Mouse (Mus musculus) cerebellum, postnatal 4 days (tissue): ENCODE measurements at regions not wholly inside any gene's neighbourhood (a gene's known extent, or its start where the extent isn't known, plus 50 kb on each side); places are given as distances from the start of the nearest gene placed in this dataset.

ENCODE experiments used
- DNase-seq, 2 experiments: peaks; one replicate each; pipeline ENCODE4 v3.0.0; 2022; ENCODE audit warnings: low spot score in 2 of 2, mixed read lengths in 1 of 2

DNA sequence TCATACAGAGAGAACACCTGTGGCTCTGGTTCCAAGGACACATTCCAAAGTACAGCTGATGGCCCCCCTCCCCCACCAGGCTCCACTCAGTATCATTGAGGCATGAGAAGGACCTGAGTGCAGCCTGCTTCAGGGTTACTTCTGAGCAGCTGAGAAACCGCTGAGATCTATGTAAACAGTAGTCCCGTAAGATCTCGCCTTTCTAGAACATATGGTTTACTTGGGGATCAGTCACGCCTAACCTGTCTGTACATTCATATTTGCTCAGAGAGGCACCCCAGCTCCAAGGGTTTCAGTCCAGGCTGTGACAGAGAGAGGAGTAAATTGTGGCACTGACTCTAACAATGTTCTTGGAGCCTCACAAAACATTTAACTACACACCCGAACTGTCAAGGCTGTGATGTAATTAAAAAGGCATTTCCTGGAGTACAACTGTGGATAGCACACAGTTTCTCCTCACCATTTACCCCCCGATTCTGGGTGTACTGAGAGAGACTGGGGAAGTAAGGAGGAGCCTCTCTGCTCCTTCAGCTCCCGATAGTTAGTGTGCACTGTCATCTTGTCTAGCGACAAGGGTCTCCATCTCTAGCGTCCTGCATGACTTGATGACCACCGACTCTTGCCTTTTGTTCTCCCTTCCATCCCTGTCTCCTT is 155.7 kb downstream of the Dad1 start:
- DNase-seq = no peak

DNA sequence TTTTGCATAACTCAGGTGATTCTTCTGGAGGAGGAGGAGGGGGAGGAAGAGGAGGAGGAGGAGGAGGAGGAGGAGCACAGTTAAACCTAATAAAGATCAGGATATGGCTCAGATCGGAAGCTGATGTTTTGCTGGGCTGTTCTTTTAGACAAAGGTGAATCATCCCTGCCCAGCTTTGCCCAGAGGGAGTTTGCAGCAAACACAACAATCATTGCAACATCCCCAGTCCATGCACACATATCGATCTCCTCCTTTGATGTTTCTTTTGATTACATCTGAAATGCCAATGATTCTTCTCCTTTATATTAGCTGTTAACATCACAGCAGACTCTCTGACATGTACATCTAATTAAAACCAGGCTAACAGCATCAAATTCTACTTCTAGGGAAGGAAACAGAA is 156.9 kb downstream of the Dad1 start:
- no peak for DNase-seq

DNA sequence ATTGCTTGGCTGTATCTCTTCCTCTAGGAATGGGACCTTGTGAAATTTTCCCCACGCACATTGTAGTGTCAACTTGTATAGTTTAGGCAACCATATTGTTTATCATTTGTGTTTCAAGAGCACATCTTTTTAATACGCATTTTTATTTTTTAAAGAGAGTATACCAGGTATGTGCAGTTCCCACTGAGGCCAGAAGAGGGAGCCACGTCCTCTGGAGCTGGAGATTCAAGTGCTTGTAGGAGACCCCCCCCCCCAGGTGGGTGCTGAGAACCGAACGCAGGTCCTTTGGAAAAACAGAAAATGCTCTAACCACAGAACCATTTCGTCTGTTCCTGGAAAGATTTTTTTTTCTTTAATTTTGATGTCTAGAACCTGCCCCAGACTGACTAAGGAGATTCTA is 161.5 kb downstream of the Dad1 start:
- DNase-seq = no peak

DNA sequence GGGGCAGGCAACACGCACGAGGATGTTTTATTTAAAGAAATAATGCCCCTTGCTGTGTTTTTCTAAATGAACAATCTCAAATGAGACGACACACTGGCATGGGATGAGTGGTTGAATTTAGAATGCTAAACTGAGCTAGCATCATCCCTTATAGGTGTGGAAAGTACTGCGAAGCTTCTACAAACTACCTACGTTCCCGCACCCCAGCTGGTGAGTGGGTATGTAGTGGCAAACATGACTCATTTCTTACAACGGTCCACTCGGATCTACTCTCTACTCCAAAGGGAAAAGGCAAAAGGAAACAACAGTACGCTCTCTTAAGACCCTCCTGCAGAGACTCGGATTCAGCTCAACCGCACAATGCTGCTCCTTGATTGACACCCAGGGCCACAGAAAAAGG is 167.2 kb downstream of the Dad1 start:
- no peak for DNase-seq

DNA sequence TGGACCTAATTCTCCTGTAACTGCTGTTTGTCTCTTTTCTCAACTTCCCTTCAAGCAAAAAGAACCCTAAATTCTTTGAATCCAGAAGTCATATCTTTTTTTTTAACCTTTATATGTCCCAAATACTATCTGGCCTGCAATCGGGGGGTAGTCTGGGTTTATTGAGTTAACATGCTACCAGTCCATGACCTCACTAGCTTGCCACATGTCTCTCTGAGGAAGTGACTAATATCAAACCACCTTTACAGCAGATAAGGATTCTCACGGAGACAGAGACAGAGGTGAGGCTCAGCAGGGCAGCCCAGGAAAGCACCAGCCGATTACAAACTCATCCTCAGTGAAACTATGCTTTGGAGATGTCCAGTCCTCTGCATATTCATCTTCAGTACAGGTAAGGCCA is 179.2 kb downstream of the Dad1 start:
- no peak for DNase-seq

DNA sequence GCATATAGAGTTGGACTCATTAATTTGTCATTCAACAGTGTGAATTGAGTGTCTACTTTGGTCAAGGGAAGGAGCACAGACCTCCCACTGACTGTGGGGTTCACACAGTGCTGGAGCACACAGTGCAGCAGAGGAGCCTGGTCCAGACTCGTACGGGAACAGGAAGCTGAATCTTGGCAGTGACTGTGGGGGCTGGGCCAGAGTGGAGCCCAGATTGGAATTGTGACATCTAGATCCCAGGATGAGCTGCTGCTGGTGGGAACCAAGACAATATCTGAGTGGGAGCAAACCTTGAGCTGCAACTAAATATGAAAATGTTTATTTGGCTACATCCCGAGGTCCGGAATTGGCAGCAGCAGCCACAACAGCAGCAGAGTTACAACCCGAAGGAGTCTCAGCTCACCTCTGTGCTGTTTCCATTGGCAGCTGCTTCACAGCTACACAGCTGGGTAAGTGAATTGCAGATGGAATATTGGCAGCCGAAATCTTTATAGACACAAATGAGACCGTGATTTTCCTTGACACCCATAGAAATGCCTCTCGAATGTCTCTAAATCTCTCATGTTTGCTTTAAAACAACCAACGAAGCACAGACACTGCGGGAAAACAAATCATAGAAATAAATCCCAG is 181.5 kb downstream of the Dad1 start:
- no peak for DNase-seq

DNA sequence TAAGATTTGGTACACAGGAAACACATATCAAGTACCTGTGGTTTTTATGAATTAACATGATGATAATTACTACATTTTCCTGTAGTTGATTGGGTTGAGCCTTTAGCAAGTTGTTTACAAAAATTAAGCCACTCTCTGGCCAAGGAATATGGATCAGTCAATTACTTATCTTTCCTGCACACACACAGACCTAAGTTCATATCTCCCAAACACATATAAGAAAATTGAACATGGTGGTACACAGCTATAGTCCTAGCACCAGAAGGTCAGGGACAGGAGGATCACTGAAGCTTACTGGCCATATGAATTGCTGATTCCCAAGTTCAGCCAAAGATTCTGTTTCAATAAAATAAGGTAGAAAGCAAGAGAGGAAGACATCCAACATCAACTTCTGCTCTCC is 183.7 kb downstream of the Dad1 start:
- no peak for DNase-seq

DNA sequence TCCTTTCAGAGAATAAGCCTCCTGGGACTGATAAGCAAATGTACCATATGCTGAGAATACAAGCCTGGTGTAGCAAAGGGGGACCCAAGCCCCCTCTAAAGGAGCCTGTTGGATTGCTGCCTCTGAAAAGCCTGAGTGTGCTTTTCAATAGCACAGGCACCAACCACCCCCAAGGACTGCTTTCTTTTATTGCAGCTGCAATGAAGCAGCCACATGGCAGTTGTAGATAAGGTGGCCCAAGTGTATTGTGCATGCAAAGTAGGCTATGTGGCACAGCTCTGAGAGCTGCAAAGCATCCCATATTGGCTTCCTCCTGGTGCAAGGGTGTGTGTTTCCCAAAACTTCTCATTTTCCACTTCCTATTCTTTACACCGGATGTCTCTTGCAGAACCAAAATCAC is 185.2 kb downstream of the Dad1 start:
- no peak for DNase-seq

DNA sequence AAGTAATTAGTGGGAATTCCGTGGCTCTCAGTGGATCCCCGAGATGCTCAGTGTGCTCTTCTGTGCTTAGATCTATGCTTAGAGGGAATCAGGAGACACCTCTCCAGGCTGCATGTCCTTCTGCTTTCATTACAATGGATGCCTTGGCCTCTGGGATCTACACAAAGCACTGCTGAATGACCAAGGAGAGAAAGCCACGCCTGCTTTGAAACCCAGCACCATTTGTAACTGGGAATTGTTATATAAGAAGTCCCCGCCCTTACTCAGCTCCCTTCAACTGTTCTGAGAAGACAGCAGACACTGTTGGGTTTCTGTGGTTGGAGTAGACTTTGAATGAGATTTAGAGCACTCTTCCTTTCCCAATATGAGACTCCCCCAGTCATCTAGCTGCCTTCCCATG is 188.4 kb downstream of the Dad1 start:
- no peak for DNase-seq

DNA sequence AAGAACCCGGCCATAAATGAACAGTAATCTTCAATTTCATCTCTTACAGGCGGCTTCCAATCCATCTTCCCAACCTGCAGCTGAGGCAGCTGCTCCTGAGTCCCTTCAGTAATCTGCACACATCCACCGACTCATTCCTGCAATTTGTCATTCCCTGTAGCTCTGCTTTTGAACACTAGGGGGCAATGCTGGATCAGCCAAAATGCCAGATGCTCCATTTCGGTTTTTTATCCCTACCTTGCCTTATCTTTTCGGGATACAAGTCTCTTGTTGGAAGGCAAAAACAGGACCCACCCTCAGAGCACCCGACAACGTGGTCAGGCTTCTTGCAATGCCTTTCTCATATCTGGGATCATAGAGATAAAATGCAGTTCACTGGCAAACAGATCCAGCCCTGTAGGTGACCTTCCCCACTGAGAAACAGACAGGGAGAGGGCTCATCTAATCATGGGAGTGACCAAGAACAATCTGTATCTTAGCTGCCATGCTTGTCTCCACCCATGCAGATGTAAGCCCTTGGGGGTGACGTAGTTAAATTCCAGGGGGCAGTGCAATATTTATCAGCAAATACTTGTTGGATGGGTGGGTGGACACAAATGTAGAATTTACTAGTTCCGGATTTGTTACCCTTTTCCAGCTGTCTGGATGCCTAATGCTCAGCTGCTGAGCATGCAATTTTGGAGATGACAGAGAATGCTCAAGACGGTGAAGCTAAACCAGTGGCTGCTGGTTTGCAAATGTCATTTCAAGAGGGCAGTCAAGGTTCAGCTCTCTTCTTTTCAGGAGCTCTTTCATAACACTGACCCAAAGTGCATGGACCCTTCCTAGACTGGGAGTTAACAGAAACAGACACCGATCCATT is 189.1 kb downstream of the Dad1 start:
- DNase-seq = peak; percentile 58 to 87

DNA sequence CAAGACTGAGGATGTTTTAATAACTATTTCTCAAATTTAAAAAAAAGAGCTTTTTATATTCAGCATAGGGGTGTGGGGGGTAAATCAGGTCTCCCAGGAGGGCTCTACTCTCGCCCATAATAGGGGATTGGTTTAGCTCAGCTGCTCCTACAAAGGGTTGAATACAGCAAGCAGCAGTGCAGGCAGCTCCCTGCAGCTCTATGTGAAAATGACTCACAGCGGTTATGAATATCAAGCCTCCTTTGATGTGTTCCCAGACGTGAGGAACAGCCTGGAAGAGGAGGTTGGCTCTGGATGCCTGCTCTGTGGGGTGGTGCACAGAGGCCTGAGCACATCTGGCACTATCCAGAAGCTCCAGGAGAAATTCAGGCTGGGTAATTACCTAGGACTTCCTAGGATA is 192.3 kb downstream of the Dad1 start:
- DNase-seq = no peak

DNA sequence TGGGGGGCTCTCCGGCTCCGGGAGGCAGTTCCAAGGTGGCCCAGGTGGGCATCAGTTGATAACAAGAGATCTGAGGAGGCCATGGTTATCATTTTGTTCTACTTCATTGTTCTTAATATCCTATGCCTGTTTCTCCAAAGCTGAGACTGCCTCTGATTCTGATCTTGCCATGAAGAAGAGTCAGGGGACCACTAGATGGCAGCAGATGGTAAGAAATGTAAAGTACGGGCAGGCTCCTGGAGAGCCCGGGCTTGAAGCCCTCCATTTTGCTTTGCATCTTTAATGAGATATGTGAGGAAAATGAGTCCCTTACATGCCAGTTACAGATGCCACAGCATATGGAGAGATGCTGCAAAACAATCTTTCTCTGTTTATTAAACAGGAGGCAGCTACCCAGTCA is 194.1 kb downstream of the Dad1 start:
- peak; percentile 62 to 83 for DNase-seq

DNA sequence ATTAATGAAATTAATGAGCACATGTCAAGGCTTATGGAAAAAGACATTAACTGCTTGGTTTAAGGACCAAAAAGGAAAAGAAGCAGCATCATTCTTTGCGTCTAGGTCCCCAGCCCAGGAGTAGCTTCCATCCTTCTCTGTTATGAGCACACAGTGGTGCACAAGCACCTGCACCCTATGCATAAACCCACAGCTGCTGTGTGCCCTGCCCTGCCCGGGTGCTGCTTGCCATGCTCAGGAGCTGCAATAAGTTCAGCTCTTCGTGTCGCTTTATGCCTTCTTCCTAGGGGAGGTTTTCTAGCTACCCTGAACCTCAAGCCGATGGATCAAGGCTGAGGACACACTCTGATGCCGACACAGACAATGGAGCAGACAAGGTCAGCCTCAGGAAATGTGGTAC is 194.8 kb downstream of the Dad1 start:
- DNase-seq = no peak

DNA sequence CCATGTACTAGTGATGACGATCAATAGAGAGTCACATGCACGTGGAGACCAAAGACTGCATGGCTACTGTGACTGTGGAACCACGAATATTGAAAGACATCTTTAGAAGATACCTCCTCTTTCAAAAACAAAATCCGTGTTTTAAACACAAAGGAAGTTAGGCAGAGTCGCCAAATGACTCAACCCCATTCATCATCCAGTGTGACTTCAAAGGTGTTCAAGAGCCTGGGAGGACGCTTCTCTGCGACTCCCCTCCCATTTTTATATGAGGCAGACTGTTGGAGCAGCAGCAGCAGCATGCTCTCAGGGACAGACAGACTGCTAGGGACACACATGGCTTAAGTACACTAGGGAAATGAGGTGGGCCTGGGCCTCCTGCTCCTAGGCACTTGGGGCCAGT is 197.2 kb downstream of the Dad1 start:
- no peak for DNase-seq

DNA sequence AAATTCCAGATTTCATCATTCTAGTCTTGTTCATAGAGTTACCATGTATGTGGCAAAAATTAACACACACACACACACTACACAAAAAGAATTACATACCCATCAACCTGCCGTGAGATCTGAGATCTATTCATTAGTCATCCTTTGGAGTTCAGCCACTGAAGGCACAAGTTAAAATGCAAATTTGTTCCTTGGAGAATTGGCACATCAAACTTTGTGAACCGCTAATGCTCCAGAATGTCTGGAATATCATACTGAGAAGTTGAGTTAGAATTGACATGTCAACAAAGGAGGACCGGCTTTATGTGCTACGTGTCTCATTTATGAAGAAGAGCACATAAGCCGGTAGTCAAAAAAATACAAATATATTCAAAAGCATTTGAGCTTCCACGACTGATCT is 198.5 kb downstream of the Dad1 start:
- no peak for DNase-seq

DNA sequence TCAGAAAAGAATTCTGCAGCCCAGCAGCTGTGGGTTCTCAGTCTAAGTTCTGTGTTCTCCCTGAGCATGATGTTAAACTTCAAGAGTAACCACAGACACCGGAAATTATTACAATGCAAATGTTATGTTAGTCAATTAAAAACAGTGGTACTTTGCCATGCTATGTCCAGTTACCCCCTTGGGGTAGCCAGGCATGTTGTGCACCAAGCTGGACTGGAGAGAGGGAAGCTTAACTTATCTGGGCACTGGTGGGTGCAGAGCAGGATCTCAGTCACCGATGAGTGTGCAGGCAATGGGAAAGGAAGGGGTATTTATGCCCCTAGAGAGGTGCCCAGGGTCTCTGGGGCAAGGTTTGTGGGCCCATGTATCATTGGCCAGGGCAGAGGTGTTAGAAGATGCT is 211.6 kb downstream of the Dad1 start:
- no peak for DNase-seq

DNA sequence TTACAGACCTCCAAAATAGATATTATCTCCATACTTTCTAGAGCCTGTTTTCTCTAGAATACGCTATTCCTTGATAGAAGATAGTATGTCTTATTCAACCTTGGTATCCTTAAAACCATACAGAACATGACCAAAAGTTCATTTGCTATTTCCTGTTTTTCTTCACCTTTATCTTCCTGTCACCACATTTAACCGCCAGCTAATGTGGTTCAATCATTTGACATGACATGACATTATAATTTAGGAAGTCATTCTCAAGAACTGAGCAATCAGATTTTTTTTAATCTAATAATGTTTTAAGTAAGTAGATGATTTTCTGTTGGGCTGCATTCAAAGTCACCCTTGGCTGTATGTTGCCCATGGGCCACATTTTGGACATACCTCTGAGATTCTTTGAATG is 213.3 kb downstream of the Dad1 start:
- DNase-seq = no peak

DNA sequence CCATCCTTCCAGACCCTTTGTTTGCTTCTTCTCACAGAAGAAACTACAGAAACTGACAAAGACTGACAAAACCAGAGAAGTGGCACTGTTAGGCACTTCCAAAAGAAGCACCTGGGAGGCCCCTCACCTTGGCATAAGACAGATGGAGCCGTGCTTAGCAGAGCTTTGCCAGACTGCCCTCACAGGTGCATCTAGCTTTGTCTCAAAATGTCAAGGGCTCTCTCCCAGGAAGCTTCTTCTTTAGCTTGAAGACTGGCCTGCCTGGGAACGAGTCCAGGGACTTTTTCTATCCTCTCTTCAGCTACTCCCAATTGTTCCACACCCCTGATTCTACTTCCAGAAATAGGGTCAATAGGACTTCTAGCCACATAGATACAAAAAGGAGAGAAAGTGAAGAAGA is 219.4 kb downstream of the Dad1 start:
- no peak for DNase-seq

DNA sequence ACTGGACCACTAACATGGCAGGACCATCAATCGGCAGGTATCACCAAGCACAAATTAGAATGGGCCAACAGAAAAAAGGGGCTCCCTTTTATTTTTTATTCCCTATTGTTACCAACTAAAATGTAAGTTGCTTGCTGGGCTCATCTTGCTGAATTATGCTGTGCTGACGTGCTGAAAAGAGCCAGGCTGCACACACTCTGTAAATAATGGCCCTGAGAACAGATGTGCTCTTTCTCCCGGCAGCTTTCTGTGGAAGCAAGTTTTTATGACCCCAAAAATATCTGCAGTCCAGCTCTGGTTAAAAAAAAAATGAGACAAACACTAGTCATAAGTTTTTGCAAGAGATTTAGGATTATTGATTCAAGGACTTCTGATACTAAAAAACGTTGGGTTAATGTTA is 230.4 kb downstream of the Dad1 start:
- no peak for DNase-seq

DNA sequence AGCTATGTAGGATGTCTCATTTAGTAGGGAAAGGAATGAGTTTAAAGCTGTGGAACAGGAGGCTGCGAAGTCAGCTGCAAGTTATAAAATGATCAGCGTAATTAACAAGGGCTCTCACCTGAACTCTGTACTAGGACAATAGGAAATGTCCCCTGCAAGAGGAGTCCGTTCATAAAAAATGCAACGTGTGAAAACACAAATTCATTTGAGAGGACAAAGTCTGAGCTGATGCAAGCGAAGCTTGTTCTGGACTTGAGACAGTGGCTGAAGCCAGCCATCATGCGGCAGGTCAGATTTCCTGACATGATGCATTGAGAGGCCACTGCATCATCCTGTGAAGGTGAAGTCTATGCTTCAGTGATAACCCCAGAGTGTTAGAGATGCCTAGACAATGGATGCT is 232.5 kb downstream of the Dad1 start:
- no peak for DNase-seq

DNA sequence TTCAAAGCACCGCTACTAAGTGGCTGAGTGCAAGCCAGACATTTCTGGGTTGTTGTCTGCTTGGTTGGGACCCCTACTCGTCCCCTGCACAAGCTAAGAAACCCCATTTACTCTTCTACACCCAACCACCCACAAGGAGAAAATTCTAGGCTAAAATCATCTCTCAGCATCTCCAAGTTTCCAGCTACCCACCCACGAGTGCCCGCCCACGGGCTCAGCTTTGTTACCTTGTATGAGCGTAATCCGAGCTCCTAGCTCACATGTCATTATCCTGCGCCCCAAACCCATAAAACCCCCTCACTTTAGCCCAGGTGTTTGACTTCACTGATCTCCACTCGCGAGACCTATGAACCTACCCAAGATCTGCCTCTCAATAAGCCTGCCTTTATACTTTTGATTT is 239.3 kb downstream of the Dad1 start:
- no peak for DNase-seq

DNA sequence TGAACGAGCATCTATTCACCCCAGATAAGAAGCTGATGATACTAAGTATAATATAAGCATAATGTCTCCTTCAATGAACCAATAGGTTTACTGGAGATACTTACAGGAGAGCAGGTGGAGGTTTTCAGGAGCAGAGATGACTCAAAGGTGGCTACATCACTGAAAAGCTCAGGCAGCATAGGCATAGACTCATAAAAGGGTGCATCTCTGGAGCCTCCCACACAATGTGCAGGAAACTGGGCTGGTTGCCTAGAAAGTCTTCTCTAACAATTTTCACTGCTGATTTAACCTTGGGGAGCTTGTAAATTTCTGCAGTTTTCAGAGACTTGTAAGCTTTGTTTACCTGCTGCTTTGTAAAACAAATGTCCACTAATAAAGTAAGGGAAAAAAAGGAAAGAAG is 251.8 kb downstream of the Dad1 start:
- no peak for DNase-seq

DNA sequence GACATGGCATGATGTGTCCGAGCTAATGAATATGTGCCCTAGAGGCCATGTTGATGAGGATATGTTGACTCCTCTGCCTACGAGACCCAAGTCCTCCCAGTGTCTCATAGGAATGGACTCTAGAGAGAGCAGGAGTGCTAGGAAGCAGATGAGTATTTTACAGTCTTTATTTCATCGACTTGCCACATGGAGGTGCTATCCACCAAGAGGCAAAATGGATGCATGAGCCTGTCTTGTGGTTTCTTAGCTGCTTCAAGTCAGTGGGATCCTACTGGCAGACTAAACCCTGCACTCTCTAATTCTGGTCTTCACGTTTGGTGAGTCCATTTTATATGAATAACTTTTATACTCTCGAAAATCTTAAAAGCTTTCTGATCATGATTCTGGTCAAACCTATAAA is 253.4 kb downstream of the Dad1 start:
- DNase-seq = no peak
